Mouse (Mus musculus) embryonic fibroblast, embryonic 13.5 days (primary cell): Measurements from ENCODE around the gene Slc37a1. TPM values are rescaled to one million over a fixed set of nuclear protein-coding genes. Genes with fewer than 3 reads are reported as not detected.
A peak's percentile ranks its signal among the peaks of the same experiment; 100 is the strongest.

ENCODE experiments used
- H3K27ac ChIP-seq: 2 replicates; pipeline ENCODE4 v1.5.1; 2012; ENCODE audit warnings: low read length, control low read depth, inconsistent platforms; ENCODE audit not compliant: insufficient read depth
- H3K4me1 ChIP-seq: 2 replicates; pipeline ENCODE4 v1.6.1; 2011; ENCODE audit warnings: low read length; ENCODE audit not compliant: control insufficient read depth, insufficient read depth
- H3K4me3 ChIP-seq: 2 replicates; pipeline ENCODE4 v1.5.1; 2011; ENCODE audit warnings: mild to moderate bottlenecking, control low read depth, low read length; ENCODE audit not compliant: insufficient read depth
- CTCF ChIP-seq: IDR thresholded peaks from 2 replicates; pipeline ENCODE4 v1.5.1; 2011; ENCODE audit warnings: mild to moderate bottlenecking, control low read depth, low read length, moderate library complexity, borderline replicate concordance; ENCODE audit not compliant: insufficient read depth
- POLR2A ChIP-seq: IDR thresholded peaks from 2 replicates; pipeline ENCODE4 v1.6.1; 2011; ENCODE audit warnings: low read depth, mild to moderate bottlenecking, control low read depth, low read length, moderate library complexity
- polyA plus RNA-seq: library from polyadenylated mRNA; stranded (reverse); fragments of >200 nt; gene quantifications from 2 replicates; pipeline ENCODE4 v1.2.4, GENCODE M21; 2011; ENCODE audit warnings: low read depth; ENCODE audit not compliant: missing spikeins, insufficient read length

The Slc37a1 gene
- polyA plus RNA-seq, 1 experiment = not detected

DNA sequence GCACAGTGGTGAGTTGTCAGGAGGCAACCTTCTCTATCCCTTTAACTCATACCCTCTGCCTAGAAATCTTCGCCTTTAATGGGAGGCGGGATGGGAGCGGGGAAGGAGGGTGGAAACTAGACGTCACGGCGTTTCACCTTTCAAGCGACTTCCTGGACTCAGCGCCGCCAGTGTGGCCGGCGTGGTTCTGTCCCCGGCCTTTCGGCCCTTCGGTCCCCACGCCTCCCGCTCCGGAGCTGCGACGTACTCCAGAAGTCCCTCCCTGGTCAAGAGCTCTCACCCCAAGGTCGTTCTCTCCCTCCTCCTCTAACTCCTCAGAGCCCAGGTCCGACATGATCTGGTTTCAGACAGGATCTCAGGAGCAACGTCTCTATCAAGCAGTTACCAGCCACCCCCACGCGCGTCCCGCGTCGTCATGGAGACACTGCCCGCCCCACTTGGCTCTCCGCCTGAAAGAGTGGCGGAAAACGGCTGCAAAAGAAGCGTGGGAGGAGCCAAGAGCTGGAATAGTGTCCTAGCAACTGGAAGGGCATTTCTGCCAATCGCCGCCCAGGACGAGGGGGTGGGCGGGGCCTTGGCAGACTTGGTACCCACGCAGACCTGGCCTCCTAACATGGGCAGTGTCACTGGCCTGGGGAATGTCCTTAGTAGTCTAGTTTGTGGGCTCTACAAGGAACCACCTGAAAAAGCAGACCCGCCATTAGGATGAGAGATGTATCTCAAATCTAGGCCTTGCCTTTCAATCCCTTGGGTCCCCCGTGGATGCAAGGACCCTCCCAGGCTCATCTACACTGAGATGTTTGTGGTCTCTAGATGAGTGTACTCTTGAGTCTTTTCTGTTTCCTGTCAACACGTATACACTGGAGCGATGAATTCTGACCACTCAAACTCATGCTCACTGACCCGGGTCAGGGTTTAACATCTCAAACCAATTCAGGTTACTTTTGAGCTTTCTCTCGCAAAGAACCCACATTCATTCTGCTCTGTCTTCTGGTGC, 9.4 kb upstream of the Slc37a1 start, which contains the start of gene Rsph1:
Gene Rsph1, minus strand, starts transcription at position 462 of the 997 bp plus-strand sequence.
- Histone ChIP-seq H3K4me3 (peak within 1 kb of the TSS; percentile 46), H3K4me1 (no peaks in the 10 kb centered on the region), H3K27ac (no peak within 1 kb of the TSS)
- no peak for TF ChIP-seq CTCF
- TF ChIP-seq POLR2A = no peak

DNA sequence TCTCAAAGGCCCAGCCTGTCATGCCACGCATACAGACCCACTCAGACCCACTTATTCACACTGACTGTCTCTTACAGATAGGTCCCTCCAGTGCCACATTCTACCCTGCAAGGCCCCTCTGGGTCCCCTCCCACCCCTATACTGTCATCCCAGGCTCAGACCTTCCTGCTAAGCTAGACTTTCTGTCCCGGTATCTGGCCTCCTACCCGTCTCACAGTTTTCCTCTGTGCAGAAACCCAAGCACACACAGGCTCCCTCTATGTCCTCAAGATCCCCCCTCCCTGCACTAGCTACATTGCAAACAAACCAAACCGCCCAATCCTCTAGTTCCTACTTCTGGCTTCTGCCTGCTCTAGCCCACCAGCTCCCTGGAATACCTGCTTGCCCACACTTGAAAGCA, 8.7 kb upstream of the Slc37a1 start:
- Histone ChIP-seq H3K4me3 (no peak overlapping the region), H3K27ac (no peak overlapping the region), H3K4me1 (no peaks in the 10 kb centered on the region)
- TF ChIP-seq CTCF = no peak
- no peak for TF ChIP-seq POLR2A

DNA sequence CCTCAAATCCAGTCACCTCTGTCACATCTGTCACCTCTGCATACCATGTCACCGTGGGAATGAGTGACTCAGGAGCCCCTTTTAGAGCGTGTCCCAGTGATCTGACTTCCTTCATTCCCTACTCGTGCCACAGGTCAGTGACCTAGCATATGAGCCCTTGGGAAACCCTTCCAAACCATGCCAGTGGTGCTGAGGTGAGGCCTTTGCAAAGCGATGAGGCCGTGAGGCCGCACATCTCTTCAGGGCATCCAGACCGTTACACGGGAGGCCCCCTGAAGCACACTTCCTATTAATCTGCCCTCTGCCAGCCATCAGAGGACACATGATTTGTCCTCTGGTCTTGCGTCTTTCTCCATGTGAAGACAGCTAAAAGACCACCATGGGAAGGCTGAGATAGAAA, 7.1 kb upstream of the Slc37a1 start:
- Histone ChIP-seq H3K27ac (no peak overlapping the region), H3K4me1 (no peaks in the 10 kb centered on the region), H3K4me3 (no peak overlapping the region)
- no peak for TF ChIP-seq POLR2A
- TF ChIP-seq CTCF = no peak

DNA sequence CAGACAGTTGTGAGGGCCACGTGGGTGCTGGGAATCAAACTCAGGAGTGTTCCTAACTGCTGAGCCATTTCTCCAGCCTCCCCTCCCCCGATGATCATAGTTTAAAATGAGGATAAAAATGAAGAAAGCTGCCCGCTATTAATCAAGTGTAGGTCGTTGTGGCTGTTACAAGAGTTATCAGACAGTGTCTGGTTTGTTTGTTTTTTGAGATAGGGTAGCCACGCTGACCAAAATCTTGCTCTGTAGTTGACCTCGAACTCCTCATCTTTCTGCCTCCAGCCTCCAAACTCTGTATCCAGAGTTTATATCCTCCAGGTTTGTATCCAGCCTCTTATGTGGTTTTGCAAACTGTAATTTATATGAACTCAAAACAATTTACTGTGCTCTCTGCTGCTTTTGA, 6.3 kb upstream of the Slc37a1 start:
- Histone ChIP-seq H3K4me1 (no peaks in the 10 kb centered on the region), H3K4me3 (no peak overlapping the region), H3K27ac (no peak overlapping the region)
- TF ChIP-seq CTCF (no peak), POLR2A (no peak)

DNA sequence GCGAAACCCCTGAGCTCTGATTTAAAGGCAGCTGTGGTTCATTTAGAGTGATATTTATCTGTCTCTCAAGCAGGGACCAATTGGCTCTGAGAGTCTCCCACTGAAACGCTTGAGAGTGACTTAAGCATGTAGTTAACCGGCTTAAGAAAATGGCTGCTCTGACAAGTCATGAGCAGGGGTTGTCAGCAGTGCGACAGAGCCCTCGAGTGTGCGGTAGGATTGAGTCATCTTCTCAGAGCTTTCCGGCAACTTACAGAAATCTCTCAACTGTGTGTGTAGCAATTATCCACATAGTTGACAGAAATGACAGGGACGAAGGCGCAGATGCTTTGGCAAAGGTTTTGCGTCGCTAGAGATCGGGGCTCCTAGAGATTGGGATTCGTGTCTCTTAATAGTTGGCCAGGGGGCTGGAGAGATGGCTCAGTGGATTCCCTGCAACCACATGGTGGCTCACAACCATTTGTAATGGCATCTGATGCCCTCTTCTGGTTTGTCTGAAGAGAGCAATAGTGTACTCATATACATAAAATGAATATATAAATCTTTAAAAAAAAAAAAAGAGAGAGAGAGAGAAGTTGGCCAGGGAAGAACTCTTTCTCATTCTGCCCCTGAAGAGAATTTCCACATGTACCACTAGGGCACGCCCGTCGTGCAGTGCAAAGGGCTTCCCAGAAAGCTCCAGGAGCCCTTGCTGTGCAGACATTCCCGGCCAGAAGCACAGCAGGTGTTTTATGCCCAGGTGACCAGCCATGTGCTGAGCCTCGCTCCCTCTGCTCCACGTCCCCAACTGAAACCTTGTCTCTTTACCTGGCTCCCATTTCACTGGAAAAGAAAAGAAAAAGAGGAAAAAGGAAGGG, 4.5 kb upstream of the Slc37a1 start:
- Histone ChIP-seq H3K4me3 (no peak overlapping the region), H3K27ac (no peak overlapping the region), H3K4me1 (no peaks in the 10 kb centered on the region)
- no peak for TF ChIP-seq POLR2A
- no peak for TF ChIP-seq CTCF

DNA sequence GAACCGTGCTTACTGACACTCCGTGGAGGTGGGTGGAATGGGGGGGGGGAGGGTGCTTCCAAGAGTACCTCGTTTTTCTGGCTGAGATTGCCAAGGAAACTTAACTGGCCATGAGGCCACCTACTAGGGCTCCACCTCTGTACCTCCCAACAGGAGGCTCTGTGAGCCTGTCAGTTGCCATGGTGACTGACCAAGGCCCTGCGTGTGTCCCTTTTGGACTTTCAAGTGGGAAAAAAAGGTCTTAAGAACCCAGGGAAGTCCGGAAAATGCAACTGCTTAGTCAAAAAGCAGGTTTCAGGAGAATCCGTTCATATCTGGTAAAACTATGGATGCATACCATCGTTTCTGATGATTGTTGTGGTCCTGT, 3.9 kb upstream of the Slc37a1 start:
- Histone ChIP-seq H3K4me1 (no peaks in the 10 kb centered on the region), H3K4me3 (no peak overlapping the region), H3K27ac (no peak overlapping the region)
- TF ChIP-seq POLR2A = no peak
- no peak for TF ChIP-seq CTCF

DNA sequence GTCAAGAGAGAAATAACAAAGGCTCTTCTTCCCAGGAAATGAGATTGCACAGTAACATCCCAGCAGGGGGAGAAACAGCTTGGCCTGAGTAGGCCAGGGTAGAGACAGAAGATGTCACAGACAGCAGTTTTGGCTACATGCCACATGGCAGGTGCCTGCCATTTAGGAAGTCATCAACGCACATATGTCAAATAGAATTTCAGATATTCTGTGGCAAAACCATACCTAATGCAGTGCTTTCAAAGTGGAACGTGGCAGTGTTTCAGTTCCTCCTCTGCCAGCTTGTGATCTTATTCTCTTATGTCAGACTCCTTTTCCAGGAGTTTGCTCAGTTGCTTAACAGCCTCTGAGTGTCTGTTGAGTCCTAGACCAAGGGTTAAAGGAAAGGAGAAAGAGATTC, 725 bp upstream of the Slc37a1 start:
- H3K4me1 ChIP-seq = no peaks in the 10 kb centered on the region
- H3K27ac ChIP-seq = no peak overlapping the region
- TF ChIP-seq POLR2A = no peak
- no peak for TF ChIP-seq CTCF
- H3K4me3 ChIP-seq = no peak overlapping the region

DNA sequence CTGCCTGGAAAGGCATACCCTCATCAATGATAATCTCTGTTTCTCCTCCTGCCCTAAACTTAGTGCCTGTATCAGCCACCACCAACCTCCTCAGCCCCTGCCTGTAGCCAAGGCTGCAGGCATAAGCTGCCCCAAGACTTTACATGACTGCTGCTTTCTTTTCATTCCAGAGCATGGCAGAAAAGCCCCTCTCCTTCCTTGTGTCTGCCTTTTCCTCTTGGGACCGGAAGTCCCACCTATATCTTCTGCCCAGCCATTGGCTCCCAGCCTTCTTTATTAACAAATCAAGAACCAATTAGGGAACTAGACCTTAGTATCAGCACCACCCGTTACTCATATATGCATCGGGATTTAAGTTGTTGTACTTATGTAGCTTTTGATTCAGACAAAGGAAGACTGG, 624 bp downstream of the Slc37a1 start:
- TF ChIP-seq CTCF (no peak), POLR2A (no peak)
- Histone ChIP-seq H3K4me3 (no peak overlapping the region), H3K27ac (no peak overlapping the region), H3K4me1 (no peaks in the 10 kb centered on the region)

DNA sequence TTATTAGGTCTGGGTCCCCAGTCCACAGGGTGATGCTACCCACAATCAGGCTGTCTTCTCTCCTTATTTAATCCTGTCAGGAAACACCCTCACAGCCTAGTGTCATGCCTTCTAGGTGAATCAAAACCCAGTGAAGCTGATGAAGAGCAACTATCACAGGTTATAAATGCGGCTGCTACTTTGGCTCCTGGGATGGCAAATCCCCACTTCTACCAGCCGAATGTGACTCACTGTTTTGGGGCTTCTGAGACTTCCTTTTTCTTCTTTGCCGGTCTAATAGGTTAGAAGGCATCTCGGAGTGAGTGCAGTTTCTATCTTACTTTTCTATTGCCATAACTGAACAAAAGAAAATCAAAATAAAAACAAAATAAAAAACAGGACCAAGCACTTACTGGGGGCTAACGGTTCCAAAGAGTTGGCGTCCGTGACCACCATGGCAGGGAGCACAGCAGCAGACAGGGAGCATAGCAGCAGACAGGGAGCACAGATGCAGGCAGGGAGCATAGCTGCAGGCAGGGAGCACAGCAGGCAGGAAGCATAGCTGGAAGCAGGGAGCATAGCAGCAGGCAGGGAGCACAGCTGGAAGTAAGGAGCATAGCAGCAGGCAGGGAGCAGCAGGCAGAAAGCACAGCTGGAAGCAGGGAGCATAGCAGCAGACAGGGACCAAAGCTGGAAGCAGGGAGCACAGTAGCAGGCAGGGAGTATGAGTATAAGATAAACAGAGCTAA, 2.6 kb downstream of the Slc37a1 start:
- no peak overlapping the region for H3K27ac ChIP-seq
- no peaks in the 10 kb centered on the region for H3K4me1 ChIP-seq
- no peak for TF ChIP-seq POLR2A
- TF ChIP-seq CTCF = no peak
- no peak overlapping the region for H3K4me3 ChIP-seq

DNA sequence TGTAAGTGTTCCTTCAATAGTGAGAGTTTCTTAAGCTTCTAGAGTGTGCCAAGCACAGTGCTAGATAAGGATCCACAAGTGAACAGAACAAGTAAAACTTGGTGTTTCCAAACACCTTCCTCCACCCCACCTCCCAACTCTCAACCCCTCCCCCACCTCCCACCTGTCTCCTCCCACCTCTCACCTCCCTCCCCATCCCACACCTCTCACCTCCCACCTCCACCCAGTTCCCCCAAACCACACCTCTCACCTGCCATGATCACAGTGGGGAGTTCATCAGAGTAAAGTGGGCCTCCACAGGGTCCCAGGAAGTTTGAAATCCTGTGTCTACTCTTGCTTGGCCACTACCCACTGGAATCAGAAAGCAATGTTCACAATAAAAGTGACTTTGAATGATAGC, 3.7 kb downstream of the Slc37a1 start:
- Histone ChIP-seq H3K27ac (no peak overlapping the region), H3K4me1 (no peaks in the 10 kb centered on the region), H3K4me3 (no peak overlapping the region)
- TF ChIP-seq CTCF (no peak), POLR2A (no peak)
